Mouse (Mus musculus) embryonic facial prominence, embryonic 10.5 days (tissue): ENCODE results near the gene Ppm1h. TPM values are rescaled to one million over a fixed set of nuclear protein-coding genes. Genes with fewer than 3 reads are reported as not detected.
"Not testable (repeated sequence)": the region's sequence is repeated elsewhere in the genome, so short reads cannot be mapped to it uniquely, and the experiment has no call there.

Experiments used
- DNase-seq: peaks from one replicate; pipeline ENCODE4 v3.0.0-alpha.2; 2017; ENCODE audit warnings: low spot score
- H3K27ac ChIP-seq: fragments of 300-500 bp; sonication (generic); replicated peaks from 2 replicates; pipeline ENCODE4 v1.5.1; 2016; ENCODE audit warnings: mild to moderate bottlenecking
- H3K27me3 ChIP-seq: fragments of 300-500 bp; sonication (generic); replicated peaks from 2 replicates; pipeline ENCODE4 v1.6.1; 2016; ENCODE audit warnings: low read depth, mild to moderate bottlenecking; ENCODE audit not compliant: poor library complexity, severe bottlenecking
- H3K36me3 ChIP-seq: fragments of 300-500 bp; sonication (generic); replicated peaks from 2 replicates; pipeline ENCODE4 v1.6.1; 2016; ENCODE audit warnings: mild to moderate bottlenecking, moderate library complexity
- H3K4me1 ChIP-seq: fragments of 300-500 bp; sonication (generic); 2 replicates; pipeline ENCODE4 v1.6.1; 2016
- H3K4me3 ChIP-seq: fragments of 300-500 bp; sonication (generic); 2 replicates; pipeline ENCODE4 v1.5.1; 2016; ENCODE audit warnings: mild to moderate bottlenecking, moderate library complexity
- H3K9me3 ChIP-seq: fragments of 300-500 bp; sonication (generic); 2 replicates; pipeline ENCODE4 v1.6.1; 2016; ENCODE audit warnings: mild to moderate bottlenecking
- WGBS: fragments of 180-500 bp; shearing (Covaris S2); methylation state at CpG from one replicate; pipeline ENCODE4 v1.1.7; 2016; 5-methylcytosine and 5-hydroxymethylcytosine counted together
- polyA plus RNA-seq: library from polyadenylated mRNA; unstranded; fragments of >200 nt; fragmentation: Nextera tagmentation; extraction: Ambion mirVana; gene quantifications from 2 replicates; pipeline ENCODE4 v1.2.1, GENCODE M21; 2016

Gene Ppm1h
- polyA plus RNA-seq, 1 experiment from 2014 or later = 3.9 TPM

- Histone ChIP-seq H3K27ac (0 out of 2 replicates have a peak overlapping the region, but pooled peaks have one; percentile 2), H3K4me3 (no peak overlapping the region), H3K9me3 (no peaks in the 10 kb centered on the region), H3K4me1 (peaks cover 26% of the 10 kb centered on the region), H3K27me3 (peaks cover 16% of the 10 kb centered on the region), H3K36me3 (no peaks in the 10 kb centered on the region)
- DNase-seq = no peak
- whole genome bisulfite sequencing = 82% methylated on average over 5 of the region's 5 CpGs
These were observed 280.1 kb downstream of the Ppm1h start for GRCm38 (mm10) chr10:122958699-122959098.

- Histone ChIP-seq H3K4me1 (peaks cover 36% of the 10 kb centered on the region), H3K4me3 (no peak overlapping the region), H3K9me3 (no peaks in the 10 kb centered on the region), H3K36me3 (no peaks in the 10 kb centered on the region), H3K27me3 (peaks cover 30% of the 10 kb centered on the region), H3K27ac (no peak overlapping the region)
- 86% methylated on average over 16 of the region's 16 CpGs for WGBS
- no peak for DNase-seq
These were observed 281.7 kb downstream of the Ppm1h start for GRCm38 (mm10) chr10:122960216-122960615.

DNA sequence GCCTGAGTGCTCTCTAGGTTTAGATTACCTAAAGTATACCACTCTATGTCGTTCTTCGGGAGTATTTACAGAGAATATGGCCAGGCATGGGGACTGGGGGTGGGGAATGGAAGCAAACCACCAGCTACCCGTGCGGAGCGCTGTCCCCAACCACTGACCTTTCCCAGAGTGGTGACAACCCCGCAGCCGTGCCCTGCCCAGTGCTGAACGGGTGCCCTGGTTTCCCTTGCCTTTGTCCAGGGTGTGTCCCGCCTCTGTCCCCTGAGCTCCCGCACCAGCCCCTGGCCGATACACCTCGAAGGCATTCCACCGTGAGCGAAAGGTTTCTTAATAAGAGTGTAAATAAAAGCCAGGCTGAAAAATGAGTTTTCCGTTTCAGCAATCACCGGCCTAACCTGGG is 282.2 kb downstream of the Ppm1h start:
- peaks cover 36% of the 10 kb centered on the region for H3K4me1 ChIP-seq
- H3K27ac ChIP-seq = no peak overlapping the region
- no peak overlapping the region for H3K4me3 ChIP-seq
- DNase-seq = no peak
- peaks cover 30% of the 10 kb centered on the region for H3K27me3 ChIP-seq
- no peaks in the 10 kb centered on the region for H3K36me3 ChIP-seq
- WGBS = 66% methylated on average over 16 of the region's 16 CpGs
- no peaks in the 10 kb centered on the region for H3K9me3 ChIP-seq

GRCm38 (mm10) chr10:122961494-122961893 is 282.9 kb downstream of the Ppm1h start:
- Histone ChIP-seq H3K27me3 (peaks cover 30% of the 10 kb centered on the region), H3K36me3 (no peaks in the 10 kb centered on the region), H3K4me1 (peaks cover 36% of the 10 kb centered on the region), H3K27ac (no peak overlapping the region), H3K9me3 (no peaks in the 10 kb centered on the region), H3K4me3 (no peak overlapping the region)
- 77% methylated on average over 9 of the region's 9 CpGs for WGBS
- no peak for DNase-seq

DNA sequence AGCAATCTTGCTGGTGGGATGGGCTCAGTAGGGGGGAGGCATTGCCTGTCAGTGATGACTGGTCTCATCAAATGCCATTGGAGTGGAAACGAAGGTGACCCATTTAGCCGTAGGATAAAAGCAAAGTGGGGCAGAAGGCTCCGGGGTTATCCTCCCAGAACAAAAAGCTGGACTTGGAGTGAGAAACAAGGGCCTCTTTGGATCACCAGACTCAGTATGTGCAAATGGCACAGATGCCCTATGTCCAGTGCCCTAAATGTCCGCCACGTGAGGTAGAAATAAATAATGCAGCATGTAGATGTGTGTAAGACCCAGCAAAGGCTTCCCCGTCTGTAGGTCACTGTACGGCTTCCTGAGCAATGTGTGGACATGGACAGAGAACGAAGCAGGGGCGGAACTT is 284.1 kb downstream of the Ppm1h start:
- Histone ChIP-seq H3K9me3 (no peaks in the 10 kb centered on the region), H3K36me3 (no peaks in the 10 kb centered on the region), H3K27me3 (peaks cover 30% of the 10 kb centered on the region), H3K4me3 (no peak overlapping the region), H3K27ac (no peak overlapping the region), H3K4me1 (peaks cover 36% of the 10 kb centered on the region)
- 62% methylated on average over 9 of the region's 9 CpGs for WGBS
- no peak for DNase-seq

DNA sequence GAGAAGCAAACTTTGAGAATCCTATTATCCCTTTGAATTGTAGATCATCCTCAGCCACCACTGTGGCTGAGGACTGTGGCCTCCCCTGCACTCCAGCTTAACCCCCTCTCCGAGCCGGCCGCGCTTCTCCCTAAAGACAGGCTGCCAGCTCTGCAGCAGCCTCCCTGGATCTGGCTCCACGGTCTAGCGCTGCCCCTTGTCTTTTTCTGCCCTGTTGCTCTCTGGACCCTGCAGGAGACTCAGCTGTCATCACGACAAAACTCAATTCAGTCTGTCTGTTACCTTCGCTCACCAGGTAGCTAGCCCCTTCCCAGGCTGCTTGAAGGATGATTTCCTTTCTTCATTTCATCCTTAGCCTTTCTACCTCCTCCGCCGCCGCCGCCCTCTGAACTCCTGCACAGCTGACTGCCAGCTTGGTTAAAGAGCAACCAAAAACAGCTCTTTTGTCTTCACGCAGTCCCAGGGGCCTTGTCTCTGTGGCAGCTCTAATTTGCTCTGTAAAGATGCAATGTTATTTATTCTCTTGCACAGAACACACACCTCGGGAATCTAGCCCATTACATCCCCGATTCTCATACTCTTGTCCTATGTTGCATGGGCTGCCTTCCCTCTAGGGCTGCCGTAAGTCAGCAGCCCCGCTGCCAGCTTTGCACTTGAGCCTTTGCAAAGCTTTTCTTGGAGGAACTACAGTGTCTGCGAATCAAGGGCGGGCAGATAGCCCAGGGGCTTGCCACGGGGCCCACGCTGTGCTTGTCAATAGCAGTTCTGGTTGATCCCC is 285.1 kb downstream of the Ppm1h start:
- Histone ChIP-seq H3K4me1 (peaks cover 34% of the 10 kb centered on the region), H3K9me3 (no peaks in the 10 kb centered on the region), H3K36me3 (no peaks in the 10 kb centered on the region), H3K4me3 (peak overlapping the region; percentile 51), H3K27ac (peak overlapping the region; percentile 57), H3K27me3 (peaks cover 30% of the 10 kb centered on the region)
- DNase-seq = peak; percentile 50
- 3% methylated on average over 21 of the region's 21 CpGs for WGBS

GRCm38 (mm10) chr10:122964241-122964636 is 285.7 kb downstream of the Ppm1h start:
- Histone ChIP-seq H3K4me3 (peak overlapping the region; percentile 51), H3K9me3 (no peaks in the 10 kb centered on the region), H3K27ac (peak overlapping the region; percentile 57; the same call in 1 of the 2 replicates), H3K4me1 (peaks cover 34% of the 10 kb centered on the region), H3K36me3 (no peaks in the 10 kb centered on the region), H3K27me3 (peaks cover 30% of the 10 kb centered on the region)
- DNase-seq = no peak
- WGBS = 23% methylated on average over 4 of the region's 4 CpGs

DNA sequence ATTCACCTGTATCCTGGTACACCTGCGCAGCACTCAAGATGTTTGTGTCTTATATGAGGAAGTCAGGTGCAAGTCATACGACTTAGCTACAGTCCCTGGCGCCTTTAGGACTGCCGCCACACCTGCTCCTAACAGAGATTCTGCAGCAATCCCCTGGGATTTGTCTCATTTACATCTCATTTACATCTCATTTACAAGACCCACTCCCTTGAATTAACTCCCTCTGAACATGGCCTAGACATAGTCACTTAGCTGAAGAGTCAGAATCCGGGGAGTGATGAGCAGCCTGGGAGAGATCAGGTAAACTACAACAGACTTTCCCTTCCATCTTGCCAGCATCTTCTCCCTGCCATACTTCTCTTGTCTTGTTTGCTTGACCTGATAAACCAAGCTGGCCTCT is 287.1 kb downstream of the Ppm1h start:
- Histone ChIP-seq H3K4me1 (peaks cover 32% of the 10 kb centered on the region), H3K27me3 (peaks cover 30% of the 10 kb centered on the region)
- DNase-seq, H3K9me3 ChIP-seq, H3K4me3 ChIP-seq, H3K27ac ChIP-seq, H3K36me3 ChIP-seq: not testable (repeated sequence)
- WGBS = 93% methylated on average over 5 of the region's 5 CpGs

DNA sequence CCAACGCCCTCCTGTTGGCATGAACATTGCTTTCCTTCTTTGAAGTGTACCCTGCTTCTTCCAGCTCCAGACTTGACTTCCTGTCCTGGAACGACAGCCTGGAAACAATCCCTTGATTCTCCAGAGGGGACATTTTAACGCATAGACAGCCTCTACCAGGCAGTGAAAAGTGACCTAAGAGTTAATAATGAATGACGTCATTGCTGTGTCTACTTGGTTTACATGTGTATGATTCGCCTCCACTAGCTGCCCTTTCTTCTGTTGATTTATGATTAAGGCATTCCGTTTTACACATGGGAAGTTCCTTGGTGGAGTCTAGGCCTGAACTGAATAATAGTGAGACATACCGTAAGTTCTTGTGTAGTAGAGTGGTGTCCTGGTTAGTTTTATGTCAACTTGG is 287.9 kb downstream of the Ppm1h start:
- peaks cover 26% of the 10 kb centered on the region for H3K4me1 ChIP-seq
- H3K27me3 ChIP-seq = peaks cover 30% of the 10 kb centered on the region
- no peak overlapping the region for H3K27ac ChIP-seq
- no peaks in the 10 kb centered on the region for H3K36me3 ChIP-seq
- H3K9me3 ChIP-seq = no peaks in the 10 kb centered on the region
- no peak overlapping the region for H3K4me3 ChIP-seq
- 82% methylated on average over 7 of the region's 7 CpGs for WGBS
- DNase-seq = no peak

- Histone ChIP-seq H3K27me3 (no peaks in the 10 kb centered on the region), H3K36me3 (no peaks in the 10 kb centered on the region), H3K4me1 (no peaks in the 10 kb centered on the region), H3K27ac (no peak overlapping the region), H3K4me3 (no peak overlapping the region), H3K9me3 (no peaks in the 10 kb centered on the region)
- DNase-seq = no peak
- WGBS = 88% methylated on average over 7 of the region's 7 CpGs
These were observed 291.6 kb downstream of the Ppm1h start for GRCm38 (mm10) chr10:122970188-122970587.

DNA sequence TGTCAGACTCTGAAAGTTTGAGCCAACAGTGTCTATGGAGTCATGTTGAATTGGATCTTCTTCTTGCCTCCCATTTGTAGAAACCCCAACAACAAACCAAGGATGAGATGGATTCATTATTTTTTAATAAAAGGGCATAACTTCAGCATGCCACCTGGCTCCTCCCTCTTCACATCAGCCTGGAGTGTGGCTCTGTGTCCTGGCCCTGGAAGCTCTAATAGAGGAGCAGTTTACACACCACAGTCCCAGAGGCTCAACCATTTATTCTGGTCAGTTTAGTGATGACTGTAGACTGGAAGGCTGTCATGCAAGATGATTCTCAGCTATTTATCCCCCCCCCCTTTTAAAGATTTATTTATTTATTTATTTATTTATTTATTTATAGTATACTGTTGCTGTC is 294.7 kb downstream of the Ppm1h start:
- Histone ChIP-seq H3K36me3 (no peaks in the 10 kb centered on the region), H3K4me3 (no peak overlapping the region), H3K4me1 (no peaks in the 10 kb centered on the region), H3K9me3 (no peaks in the 10 kb centered on the region), H3K27ac (no peak overlapping the region), H3K27me3 (no peaks in the 10 kb centered on the region)
- DNase-seq = no peak

GRCm38 (mm10) chr10:122976038-122976437 is 297.5 kb downstream of the Ppm1h start:
- Histone ChIP-seq H3K9me3 (peaks cover 6% of the 10 kb centered on the region), H3K36me3 (peaks cover 20% of the 10 kb centered on the region), H3K27me3 (no peaks in the 10 kb centered on the region), H3K27ac (no peak overlapping the region), H3K4me3 (no peak overlapping the region), H3K4me1 (no peaks in the 10 kb centered on the region)
- 87% methylated on average over 9 of the region's 9 CpGs for WGBS
- no peak for DNase-seq

DNA sequence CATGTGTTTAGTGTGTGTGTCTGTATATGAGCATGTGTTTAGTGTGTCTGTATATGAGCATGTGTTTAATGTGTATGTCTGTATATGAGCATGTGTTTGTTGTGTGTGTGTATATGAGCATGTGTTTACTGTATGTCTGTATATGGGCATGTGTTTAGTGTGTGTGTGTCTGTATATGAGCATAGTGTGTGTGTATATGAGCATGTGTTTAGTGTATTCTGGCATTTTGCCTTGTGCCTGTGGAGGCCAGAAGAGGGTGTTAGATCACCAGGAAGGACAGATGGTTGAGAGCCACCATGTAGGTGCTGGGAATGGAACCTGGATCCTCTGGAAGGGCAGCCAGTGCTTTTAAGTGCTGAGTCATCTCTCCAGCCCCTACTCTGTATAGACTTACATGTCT is 300.8 kb downstream of the Ppm1h start:
- no peak overlapping the region for H3K27ac ChIP-seq
- no peak overlapping the region for H3K4me3 ChIP-seq
- DNase-seq = no peak
- peaks cover 13% of the 10 kb centered on the region for H3K4me1 ChIP-seq
- H3K36me3 ChIP-seq = peaks cover 41% of the 10 kb centered on the region
- no peaks in the 10 kb centered on the region for H3K27me3 ChIP-seq
- H3K9me3 ChIP-seq = peaks cover 6% of the 10 kb centered on the region
